Mouse (Mus musculus) intestine, postnatal 0 days (tissue): Measurements from ENCODE around the gene Kif5c. TPM values are rescaled to one million over a fixed set of nuclear protein-coding genes. Genes with fewer than 3 reads are reported as not detected.

Experiments
- ATAC-seq: fragments of 200-750 bp; cut with Nextera tagmentation; 2 replicates; pipeline ENCODE4 v1.8.0; 2017; ENCODE audit warnings: mild to moderate bottlenecking, moderate TSS enrichment, moderate library complexity
- H3K27ac ChIP-seq: fragments of 300-500 bp; sonication (generic); 2 replicates; pipeline ENCODE4 v1.5.1; 2014; ENCODE audit warnings: mild to moderate bottlenecking, low read depth, low read length, moderate library complexity
- H3K27me3 ChIP-seq: fragments of 300-500 bp; sonication (generic); replicated peaks from 2 replicates; pipeline ENCODE4 v1.6.1; 2014; ENCODE audit warnings: low read length, mixed read lengths; ENCODE audit not compliant: control insufficient read depth, insufficient read depth
- H3K36me3 ChIP-seq: fragments of 300-500 bp; sonication (generic); 2 replicates; pipeline ENCODE4 v1.6.1; 2014; ENCODE audit warnings: mild to moderate bottlenecking, moderate library complexity; ENCODE audit not compliant: control insufficient read depth, insufficient read depth
- H3K4me1 ChIP-seq: fragments of 300-500 bp; sonication (generic); replicated peaks from 2 replicates; pipeline ENCODE4 v1.6.1; 2014; ENCODE audit warnings: antibody characterized with exemption, low read length, mixed read lengths; ENCODE audit not compliant: control insufficient read depth, insufficient read depth
- H3K4me2 ChIP-seq: fragments of 300-500 bp; sonication (generic); replicated peaks from 2 replicates; pipeline ENCODE4 v1.6.1; 2014; ENCODE audit warnings: low read depth, mild to moderate bottlenecking, moderate library complexity
- H3K4me3 ChIP-seq: fragments of 300-500 bp; sonication (generic); 2 replicates; pipeline ENCODE4 v1.5.1; 2014; ENCODE audit warnings: low read depth, low read length
- H3K9ac ChIP-seq: fragments of 300-500 bp; sonication (generic); 2 replicates; pipeline ENCODE4 v1.6.1; 2014; ENCODE audit warnings: mild to moderate bottlenecking, low read depth, low read length
- H3K9me3 ChIP-seq: fragments of 300-500 bp; sonication (generic); 2 replicates; pipeline ENCODE4 v1.6.1; 2016; ENCODE audit warnings: mixed run types; ENCODE audit not compliant: control insufficient read depth
- CTCF ChIP-seq: sonication (generic); IDR thresholded peaks from 2 replicates; pipeline ENCODE4 v1.5.1; 2016; ENCODE audit warnings: low read depth, mild to moderate bottlenecking, control low read depth, antibody characterized with exemption, moderate library complexity
- WGBS: fragments of 180-500 bp; shearing (Covaris S2); extraction: QIAGEN DNeasy Blood & Tissue Kit; methylation state at CpG from one replicate; pipeline ENCODE4 v1.1.7; 2014; 5-methylcytosine and 5-hydroxymethylcytosine counted together
- polyA plus RNA-seq: library from polyadenylated mRNA; unstranded; fragments of >200 nt; fragmentation: Nextera tagmentation; extraction: Ambion mirVana; gene quantifications from 2 replicates; pipeline ENCODE4 v1.2.1, GENCODE M21; 2015

The Kif5c gene
- polyA plus RNA-seq, 1 experiment from 2014 or later = 2.7 TPM

DNA sequence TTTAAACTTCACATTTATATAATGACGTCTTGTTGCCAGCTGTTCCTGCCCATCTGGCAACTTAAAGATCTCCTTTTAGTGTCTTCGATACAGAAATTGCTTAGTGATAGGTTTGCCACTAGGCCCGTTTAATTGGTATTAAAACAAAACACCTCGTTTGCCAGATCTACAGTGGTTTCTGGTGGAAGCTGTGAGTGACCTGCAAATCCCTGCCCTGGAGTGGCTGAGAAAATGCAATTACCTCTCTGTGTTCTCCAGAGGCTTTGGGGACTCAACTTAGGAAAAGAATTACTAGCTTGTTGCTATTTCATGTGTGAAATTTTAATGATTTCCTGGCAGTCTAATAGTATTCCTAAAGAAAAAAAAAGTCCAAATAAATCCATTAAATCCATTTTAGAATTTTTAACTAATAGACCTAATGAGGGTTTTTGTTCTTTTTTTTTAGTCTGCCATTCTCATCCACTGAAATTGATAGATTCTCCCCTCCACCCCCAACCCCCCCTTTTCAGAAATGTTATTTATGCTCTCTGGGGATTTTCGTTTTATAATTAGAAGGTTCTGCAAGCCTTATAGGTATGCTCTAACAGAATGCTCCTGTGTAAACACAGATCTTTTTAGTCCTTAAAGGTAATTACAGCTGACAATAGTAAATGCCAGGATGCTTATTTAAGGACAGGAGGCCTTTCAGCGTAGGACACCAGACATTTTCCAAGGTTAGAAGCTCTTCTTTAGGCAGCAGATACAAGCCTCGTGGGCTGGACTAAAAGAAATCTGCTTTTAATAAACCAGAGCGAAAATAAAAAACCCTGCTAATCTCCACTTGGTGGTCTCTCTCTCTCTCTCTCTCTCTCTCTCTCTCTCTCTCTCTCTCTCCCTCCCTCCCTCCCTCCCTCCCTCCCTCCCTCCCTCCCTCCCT is 100.1 kb downstream of the Kif5c start:
- Histone ChIP-seq H3K4me2 (no peak overlapping the region), H3K36me3 (no peaks in the 10 kb centered on the region), H3K9me3 (no peaks in the 10 kb centered on the region), H3K27ac (no peak overlapping the region), H3K27me3 (no peaks in the 10 kb centered on the region), H3K4me3 (no peak overlapping the region), H3K4me1 (no peaks in the 10 kb centered on the region), H3K9ac (no peak overlapping the region)
- ATAC-seq = no peak
- no peak for TF ChIP-seq CTCF
- 63% methylated on average over 8 of the region's 8 CpGs for WGBS

- no peak overlapping the region for H3K9ac ChIP-seq
- no peaks in the 10 kb centered on the region for H3K27me3 ChIP-seq
- H3K4me3 ChIP-seq = no peak overlapping the region
- WGBS = 5% methylated on average over 6 of the region's 6 CpGs
- H3K27ac ChIP-seq = no peak overlapping the region
- H3K9me3 ChIP-seq = no peaks in the 10 kb centered on the region
- no peaks in the 10 kb centered on the region for H3K36me3 ChIP-seq
- no peak overlapping the region for H3K4me2 ChIP-seq
- TF ChIP-seq CTCF = no peak
- H3K4me1 ChIP-seq = no peaks in the 10 kb centered on the region
- ATAC-seq = no peak
Observed at GRCm38 (mm10) chr2:49719854-49720253, 100.8 kb downstream of the Kif5c start.

GRCm38 (mm10) chr2:49720343-49720742 is 101.2 kb downstream of the Kif5c start:
- H3K36me3 ChIP-seq = no peaks in the 10 kb centered on the region
- no peaks in the 10 kb centered on the region for H3K9me3 ChIP-seq
- 29% methylated on average over 9 of the region's 9 CpGs for whole genome bisulfite sequencing
- H3K27ac ChIP-seq = no peak overlapping the region
- no peak overlapping the region for H3K4me3 ChIP-seq
- no peaks in the 10 kb centered on the region for H3K4me1 ChIP-seq
- no peak overlapping the region for H3K9ac ChIP-seq
- no peak for ATAC-seq
- no peak for TF ChIP-seq CTCF
- H3K27me3 ChIP-seq = no peaks in the 10 kb centered on the region
- H3K4me2 ChIP-seq = no peak overlapping the region

GRCm38 (mm10) chr2:49722331-49722730 is 103.2 kb downstream of the Kif5c start:
- Histone ChIP-seq H3K9me3 (no peaks in the 10 kb centered on the region), H3K4me3 (no peak overlapping the region), H3K36me3 (no peaks in the 10 kb centered on the region), H3K27ac (no peak overlapping the region), H3K27me3 (no peaks in the 10 kb centered on the region), H3K4me2 (no peak overlapping the region), H3K9ac (no peak overlapping the region), H3K4me1 (no peaks in the 10 kb centered on the region)
- no peak for TF ChIP-seq CTCF
- WGBS = 74% methylated on average over 9 of the region's 9 CpGs
- ATAC-seq = no peak

DNA sequence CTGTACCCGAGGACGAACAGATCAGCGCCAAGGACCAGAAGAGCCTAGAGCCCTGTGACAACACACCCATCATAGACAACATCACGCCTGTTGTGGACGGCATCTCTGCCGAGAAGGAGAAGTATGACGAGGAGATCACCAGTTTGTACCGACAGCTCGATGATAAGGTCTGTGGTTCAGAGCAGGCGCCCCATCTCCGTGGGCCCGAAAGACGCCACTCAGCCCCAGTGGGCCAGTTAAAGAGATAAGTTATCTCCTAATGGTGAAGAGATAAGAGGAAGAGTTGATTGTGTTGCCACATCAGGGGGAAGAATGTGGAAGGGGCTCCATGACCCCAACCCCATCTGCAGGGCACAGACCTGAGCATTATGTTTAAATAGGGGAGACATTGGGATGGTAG is 103.9 kb downstream of the Kif5c start:
- Histone ChIP-seq H3K27ac (no peak overlapping the region), H3K36me3 (no peaks in the 10 kb centered on the region), H3K9me3 (no peaks in the 10 kb centered on the region), H3K27me3 (no peaks in the 10 kb centered on the region), H3K4me2 (no peak overlapping the region), H3K4me1 (no peaks in the 10 kb centered on the region), H3K4me3 (no peak overlapping the region), H3K9ac (no peak overlapping the region)
- WGBS = 58% methylated on average over 13 of the region's 13 CpGs
- ATAC-seq = no peak
- TF ChIP-seq CTCF = no peak

DNA sequence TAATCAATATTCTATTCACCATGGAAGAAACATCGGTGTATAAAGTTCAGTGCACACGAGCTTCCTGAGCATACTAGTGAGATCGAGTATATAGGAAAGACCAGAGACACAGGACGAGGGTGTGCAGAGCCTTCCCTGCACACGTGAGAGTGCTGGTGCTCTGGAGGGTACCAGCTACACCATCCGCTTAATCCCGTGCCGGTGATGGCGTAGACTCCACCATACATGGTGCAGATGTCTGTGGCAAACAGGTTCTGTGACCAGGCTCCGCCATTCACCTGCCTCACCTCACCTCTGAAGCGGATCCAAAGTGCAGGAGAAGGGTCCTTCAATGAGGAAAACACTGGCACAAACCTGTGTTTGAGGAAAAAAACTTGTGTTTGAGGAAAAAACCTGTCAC is 107.6 kb downstream of the Kif5c start:
- no peaks in the 10 kb centered on the region for H3K36me3 ChIP-seq
- no peaks in the 10 kb centered on the region for H3K27me3 ChIP-seq
- H3K9ac ChIP-seq = no peak overlapping the region
- H3K9me3 ChIP-seq = no peaks in the 10 kb centered on the region
- no peaks in the 10 kb centered on the region for H3K4me1 ChIP-seq
- no peak overlapping the region for H3K27ac ChIP-seq
- ATAC-seq = no peak
- no peak overlapping the region for H3K4me2 ChIP-seq
- WGBS = 87% methylated on average over 11 of the region's 11 CpGs
- no peak overlapping the region for H3K4me3 ChIP-seq
- no peak for TF ChIP-seq CTCF
